Mouse (Mus musculus) frontal cortex, postnatal 36 days (tissue): Measurements from ENCODE around the gene Zfp746.
"Not testable (repeated sequence)": the region's sequence is repeated elsewhere in the genome, so short reads cannot be mapped to it uniquely, and the experiment has no call there.

ENCODE experiments used
- DNase-seq, 2 experiments: peaks; one replicate each; pipeline ENCODE4 v3.0.0; 2022; ENCODE audit warnings: low spot score in 2 of 2

Gene Zfp746

DNA sequence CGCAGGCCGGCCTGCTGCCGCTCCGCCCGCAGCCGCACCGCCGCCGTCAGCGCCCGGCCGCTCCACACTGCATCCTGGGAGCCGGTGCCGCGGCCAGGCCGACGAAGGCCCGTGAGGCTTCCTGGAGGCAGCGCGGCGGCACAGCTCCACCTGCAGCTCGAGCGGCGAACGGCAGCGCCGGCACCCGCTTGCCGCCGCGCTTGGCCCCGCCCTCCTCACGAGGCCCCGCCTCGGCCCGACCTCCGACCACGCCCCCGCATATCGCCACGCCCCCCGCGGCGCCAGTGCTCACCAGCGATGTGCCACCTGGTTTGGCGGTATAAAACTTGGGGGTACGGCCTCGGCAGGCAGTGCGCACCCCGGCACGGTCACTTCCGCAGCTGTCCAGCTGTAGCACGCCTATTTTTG is at the start of gene Zfp746:
Zfp746 (minus strand) TSS at position 123 of the 408 bp plus-strand sequence.
- peak; percentile 92 to 93 for DNase-seq

DNA sequence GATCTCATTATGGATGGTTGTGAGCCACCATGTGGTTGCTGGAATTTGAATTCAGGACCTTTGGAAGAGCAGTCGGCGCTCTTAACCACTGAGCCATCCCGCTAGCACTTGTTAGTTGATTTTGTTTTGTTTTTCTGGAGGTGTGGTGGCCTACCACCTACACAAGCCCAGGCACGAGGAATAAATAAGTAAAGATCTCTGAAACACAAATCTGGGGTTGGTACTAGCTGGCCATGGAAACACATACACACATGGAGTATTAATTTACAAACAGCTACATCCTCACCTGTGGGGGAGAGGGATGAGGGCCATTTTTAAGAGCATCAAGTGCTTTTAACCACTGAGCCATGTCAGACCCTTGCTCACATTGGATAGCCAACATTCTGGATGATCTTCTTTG is 34.7 kb upstream of the Zfp746 start:
- not testable (repeated sequence) for DNase-seq

DNA sequence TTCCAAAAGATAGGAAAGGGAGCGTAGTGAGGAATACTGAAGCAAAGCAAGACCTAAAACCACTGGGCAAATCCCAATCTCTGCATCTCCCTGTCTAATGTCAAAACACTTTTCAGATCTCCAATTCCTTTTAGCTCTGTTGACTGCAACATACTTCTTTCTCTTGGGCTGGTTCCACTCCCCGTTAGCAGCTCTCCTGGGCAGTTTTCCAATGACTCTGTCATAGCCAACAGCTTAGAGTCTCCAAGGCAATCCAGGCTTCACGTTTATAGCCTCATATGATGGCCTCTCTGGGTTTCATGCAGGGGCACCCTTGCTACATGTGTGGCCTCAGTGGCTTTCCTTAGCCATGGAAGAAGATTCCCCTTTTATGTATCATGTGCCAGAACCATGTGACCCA is 29.6 kb upstream of the Zfp746 start:
- DNase-seq, result peak; percentile 4 to 21

DNA sequence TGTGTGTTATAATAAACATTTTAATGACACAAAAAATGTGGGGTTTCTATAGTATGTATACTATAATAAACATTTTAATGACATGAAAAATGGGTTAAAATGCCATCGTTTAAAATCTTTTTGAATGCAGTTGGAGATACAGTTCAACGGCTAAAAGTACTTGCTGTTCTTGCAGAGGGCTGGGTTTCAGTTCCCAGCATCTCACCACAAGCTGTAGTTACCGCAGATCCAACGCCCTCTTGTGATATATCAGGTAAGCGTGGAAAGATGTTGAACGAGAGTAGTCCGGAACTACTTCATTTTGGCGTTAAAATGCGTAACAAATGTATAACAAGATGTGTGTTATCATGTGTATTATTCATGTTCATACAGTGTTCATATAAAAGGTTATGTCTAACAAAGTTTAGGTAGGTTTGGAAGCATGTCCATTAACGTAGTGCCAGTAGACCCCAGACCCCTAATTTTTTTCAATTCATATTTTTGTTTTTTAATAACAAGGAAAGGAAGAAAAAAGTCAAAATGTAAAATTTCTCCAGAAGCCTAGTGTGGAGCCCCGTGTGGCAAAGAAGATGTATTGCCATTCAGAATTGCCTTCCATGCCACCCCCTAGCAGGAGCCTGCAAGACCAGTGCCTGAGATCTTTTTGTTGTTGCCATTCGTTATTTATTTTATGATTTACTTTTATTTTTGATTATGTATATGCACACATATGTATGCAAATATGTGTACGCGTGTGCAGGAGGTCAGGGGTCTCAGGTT is 743 bp upstream of the Zfp746 start:
- no peak for DNase-seq

DNA sequence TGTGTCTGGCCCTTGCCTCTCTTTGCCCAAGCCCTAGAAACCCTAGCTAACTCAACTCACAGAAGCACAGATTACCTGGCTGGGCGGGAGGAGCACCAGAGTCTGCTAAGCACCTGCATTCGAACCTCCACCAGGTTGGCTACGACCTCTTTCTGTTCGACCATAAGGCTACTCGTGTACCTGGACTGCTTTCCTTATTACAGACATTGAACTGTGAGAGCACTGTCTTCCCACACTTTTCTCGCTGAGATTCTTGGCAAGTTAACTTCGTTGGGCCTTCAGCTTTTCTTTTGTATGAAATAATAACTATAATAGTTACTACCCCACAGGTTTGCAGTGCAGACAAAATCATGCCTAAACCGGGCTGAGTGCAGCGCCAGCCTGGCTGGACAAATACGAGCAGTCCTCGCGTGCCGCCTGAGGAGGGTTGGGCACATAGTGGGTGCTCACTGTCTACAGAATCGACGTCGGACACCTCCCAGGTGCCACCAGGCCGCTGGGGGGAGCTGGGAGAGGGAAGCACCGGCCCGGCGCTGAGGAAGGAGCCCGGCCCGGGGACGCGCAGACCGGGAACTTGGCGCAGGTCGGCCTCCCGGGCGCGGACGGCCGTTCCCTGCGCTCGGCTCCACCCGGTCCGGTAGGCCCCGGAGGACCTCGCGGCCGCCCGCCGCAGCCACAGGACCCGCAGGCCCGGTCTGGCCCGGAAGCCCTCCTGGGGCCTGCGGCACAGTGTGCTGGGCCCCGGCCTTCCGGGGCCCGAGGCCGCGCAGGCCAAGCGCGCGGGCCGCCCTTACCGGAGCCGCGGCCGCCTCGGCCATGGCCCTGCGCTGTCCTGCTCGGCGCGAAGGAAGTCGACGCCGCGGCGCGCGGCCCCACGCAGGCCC is 630 bp downstream of the Zfp746 start:
- DNase-seq, result peak; percentile 59 to 61

DNA sequence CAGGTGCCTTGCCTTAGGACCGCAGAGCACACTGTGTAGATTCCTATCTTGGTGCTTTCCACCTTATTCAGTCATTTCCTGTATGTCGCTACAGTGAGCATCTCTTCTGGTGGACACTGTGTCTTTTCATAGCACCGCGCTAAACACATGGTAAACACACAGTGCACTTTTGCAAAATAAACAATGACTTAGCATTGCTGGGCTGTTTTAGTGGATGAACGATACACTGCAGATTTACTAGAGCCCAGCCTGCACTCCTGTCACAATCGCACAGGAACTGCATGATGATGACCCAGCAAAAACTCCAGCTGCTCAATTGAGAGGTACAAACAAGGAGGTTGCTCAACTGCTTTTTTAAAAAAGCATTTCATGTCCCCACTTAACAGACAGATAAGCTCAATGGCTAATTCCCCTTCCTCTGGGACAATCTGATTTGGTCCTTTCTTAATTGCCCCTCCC is 2.6 kb downstream of the Zfp746 start:
- no peak for DNase-seq

DNA sequence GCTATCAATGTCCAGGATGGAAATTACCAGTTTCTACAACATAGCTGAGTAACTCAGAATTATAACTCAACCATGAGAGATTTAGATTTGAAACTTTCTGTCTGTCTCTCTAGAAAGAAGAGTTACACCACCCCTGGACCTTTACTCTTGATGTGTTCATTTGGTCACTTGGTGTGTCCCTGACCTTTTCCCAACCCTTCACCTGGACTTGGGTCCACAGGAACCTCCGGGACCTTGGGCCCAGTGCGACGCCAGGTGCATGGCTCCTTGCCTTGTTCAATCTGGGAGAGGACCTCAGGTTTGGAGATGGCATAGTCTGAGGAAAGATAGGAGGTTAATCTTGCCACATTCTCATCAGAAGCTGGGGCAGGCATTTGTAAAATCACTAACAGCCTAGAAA is 4.4 kb downstream of the Zfp746 start:
- DNase-seq, result no peak

DNA sequence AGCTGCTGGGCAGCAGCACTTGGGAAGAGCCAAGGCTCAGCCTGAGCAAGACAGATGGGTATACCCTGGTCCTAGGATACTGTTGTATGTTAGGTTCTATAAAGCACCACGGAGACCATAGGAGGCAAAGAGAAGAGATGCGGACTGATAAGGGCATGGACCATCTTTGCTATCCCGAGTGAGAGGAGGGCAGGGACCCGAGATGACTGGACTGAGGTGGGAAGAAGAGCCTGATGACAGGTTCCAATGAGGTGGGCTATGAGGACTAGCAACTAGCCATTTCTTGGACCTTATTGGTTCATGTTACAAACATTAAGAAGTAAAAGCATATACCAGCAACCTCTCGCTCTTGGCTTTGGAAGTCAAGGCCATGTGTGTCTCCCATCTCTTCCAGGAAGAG is 5.4 kb downstream of the Zfp746 start:
- no peak for DNase-seq

DNA sequence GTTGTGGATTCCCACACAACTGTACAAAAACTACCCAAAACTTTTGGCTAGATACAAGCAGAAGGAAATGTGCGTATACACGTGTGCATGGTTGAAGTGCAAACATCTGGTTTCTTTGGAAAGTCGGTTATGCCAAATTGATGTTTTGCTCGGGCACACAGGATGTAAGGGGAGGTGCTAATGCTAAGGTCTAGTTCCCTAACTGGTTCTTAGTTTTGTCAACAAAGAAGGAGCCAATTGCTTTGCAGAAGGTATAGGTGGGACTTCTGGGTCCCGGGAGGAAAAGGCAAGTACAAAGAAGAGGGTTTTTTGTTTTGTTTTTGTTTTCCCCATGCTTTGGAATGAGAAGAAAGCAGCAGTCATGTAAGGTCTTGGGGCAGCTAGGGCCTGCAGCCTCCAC is 13.1 kb downstream of the Zfp746 start:
- DNase-seq, result no peak

DNA sequence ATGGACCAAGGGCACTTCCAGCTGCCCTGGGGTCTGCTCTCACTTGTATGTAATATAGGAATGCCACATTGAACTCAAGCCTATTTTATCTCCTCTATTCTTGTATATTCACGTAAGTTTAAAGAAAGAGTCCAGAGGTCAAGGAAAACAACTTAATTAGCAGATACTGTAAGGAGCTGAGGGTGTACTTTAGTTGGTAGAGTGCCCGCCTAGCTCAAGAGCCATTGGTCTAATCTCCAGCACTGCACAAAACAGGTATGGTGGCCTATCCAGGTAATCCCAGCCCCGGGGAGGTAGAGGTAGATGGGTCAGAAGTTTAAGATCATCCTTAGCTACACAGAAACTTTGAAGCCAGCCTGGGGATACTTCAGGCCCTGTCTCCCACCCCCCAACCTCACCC is 18.9 kb downstream of the Zfp746 start:
- no peak for DNase-seq

DNA sequence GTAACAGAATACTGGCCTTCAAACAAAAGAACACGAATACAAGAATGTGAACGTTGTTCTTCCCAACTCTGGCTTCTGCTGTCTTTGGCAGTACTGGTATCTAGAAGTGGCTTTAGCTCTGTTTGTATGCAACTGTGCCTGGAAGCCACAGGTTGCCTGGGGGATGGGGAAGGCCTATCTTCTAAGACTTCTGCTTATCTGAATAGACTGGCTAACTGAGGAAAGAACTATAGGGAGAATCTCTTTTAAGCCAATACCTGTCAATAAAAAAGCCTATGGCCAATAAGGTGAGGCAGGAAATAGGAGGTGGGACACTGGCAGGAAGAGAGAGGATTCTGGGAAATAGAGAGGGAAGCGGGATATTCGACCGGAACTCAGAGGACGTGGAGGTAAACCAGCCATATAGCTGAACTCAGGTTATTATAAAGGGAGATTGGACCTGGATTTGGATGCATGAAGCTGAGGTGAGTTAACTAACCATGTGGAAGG is 20.8 kb downstream of the Zfp746 start:
- no peak for DNase-seq

DNA sequence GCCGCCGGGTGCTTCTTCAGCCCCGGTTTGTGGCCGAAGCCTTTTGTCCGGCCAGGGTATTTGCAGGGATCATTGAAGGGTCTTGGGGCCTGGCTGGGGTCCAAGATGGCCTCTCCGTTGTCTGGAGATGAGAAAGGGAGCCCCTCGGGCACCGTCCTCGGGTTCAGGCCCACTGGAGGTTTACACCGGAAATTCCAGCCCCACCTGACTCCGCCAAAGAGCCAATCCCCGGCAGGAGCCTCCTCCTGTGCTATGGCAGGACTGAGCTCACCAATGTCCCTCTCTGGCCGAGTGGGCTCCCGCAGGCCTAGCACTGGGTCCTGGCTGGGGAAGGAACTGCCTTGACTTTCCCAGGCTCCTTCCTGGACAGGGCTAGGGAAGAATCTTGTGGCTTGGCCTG is 21.9 kb downstream of the Zfp746 start:
- DNase-seq, result no peak

DNA sequence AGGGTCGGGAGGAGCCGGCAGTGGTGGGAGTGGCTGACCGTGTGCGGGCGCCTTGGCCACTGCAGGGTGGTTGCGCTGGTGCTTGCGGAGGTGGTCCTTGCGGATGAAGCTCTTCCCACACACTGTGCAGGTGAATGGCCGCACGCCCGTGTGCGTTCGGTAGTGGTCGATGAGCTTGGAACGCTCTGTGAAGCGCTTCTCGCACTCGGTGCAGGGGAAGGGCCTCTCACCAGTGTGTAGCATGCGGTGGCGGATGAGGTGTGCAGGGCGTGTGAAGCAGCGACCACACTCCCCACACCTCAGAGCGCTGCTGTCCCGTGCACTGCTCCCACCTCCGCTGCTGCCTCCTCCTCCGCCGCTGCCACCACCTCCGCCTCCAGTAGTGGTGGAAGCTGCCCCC is 22.5 kb downstream of the Zfp746 start:
- DNase-seq, result no peak

DNA sequence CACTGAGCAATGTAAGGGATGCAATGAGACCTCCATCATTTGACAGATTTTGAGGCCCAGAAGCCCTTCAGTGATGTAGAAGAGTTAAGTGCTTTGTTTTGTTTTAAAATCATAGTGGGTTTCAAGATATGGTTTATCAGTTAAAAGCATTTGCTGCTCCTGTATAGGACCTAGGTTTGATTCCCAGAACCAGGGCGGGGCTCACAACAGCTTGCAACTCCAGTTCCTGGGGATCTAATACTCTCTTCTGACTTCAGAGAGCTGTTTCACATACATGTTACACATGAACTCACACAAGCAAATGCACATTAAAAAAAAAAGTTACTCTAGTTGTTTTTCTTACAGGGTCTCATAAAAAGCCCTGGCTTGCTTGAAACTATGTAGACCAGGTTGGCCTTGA is 25.5 kb downstream of the Zfp746 start:
- DNase-seq, result no peak

DNA sequence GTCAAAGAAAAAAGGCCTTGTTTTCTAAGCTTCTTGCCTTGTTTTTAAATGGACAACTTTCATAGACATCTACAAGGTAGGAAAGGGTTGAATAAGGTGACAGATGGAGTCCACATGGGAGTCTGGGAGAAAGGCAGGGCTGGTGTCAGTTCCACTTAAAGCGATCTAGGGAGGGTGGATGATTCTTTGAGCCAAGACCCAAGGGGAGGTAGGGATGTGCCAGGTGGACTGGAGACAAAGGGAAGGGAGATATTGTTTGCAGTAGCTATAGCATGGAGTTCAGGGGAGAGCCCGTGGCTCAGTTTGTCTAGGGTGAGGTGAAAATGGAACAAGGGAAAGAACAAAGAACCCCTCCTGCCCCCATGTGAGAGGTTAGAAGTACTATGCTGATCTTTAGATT is 26.0 kb downstream of the Zfp746 start:
- DNase-seq, result no peak

DNA sequence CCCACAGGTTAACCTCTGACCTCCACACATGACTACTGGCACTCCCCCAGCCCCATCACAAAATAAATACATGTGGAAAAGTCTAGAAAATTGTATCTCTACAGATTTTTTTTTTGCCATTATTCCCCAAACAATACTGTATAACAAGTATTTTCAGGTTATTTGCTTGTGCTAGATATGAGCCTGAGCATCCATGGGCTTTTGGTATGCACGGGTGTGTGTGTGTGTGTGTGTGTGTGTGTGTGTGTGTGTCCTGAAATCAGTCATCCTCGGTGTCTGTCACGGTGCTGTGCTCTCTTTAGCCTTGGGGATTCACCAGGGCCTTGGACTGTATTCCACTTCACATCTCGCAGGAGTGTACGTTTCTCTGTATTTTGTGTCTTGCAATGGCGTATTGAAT is 34.3 kb downstream of the Zfp746 start:
- no peak for DNase-seq

DNA sequence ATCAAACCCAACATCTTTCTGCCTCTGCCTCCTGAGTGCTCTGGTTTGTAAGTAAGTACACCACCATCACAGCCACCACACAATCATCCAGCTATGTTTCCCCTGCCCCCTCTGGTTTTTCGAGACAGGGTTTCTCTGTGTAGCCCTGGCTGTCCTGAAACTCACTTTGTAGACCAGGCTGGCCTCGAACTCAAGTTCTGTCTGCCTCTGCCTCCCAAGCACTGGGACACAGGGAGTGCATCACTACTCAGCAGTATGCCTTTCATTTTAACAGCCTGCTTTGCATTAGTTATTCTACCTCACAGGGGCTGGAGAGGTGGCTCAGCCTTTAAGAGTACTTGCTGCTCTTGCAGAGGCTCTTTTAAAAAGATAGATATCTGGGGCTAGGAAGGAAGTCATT is 34.7 kb downstream of the Zfp746 start:
- DNase-seq, result no peak

DNA sequence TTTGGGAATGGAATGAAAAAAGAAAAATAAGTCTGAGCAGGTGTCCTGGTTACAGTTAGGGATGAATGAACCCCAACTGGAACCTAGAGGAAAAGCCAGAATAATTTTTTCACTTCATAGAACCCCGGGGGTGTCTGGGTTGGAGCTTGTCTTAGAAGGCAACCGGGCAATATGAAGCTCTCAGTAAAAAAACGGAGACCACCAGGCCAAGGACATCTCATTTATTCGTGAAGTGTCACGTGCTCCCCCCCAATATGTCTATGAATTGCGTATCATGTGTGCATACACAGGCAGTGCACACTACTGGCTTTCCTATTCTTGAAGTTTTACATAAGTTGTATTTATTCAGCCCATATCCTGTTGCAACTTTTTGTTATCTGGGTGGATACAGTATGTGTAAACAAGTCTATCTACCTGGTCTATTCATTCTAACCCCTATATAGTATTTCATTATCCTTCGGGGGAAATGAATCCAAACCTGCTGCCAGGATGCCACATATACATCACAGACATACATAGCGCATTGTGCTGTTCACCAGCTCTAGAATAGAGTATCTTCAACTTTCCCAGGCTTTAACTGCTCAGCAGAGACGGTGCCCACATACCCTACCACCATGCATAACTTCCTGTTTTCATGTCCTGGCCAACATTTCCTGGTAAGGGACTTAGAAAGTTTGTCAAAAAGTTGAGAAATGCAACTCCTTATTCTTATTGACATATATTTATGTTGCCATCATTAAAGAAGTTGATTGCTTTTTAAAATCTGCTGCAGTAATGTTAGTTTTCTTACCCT is 36.9 kb downstream of the Zfp746 start:
- DNase-seq, result no peak

DNA sequence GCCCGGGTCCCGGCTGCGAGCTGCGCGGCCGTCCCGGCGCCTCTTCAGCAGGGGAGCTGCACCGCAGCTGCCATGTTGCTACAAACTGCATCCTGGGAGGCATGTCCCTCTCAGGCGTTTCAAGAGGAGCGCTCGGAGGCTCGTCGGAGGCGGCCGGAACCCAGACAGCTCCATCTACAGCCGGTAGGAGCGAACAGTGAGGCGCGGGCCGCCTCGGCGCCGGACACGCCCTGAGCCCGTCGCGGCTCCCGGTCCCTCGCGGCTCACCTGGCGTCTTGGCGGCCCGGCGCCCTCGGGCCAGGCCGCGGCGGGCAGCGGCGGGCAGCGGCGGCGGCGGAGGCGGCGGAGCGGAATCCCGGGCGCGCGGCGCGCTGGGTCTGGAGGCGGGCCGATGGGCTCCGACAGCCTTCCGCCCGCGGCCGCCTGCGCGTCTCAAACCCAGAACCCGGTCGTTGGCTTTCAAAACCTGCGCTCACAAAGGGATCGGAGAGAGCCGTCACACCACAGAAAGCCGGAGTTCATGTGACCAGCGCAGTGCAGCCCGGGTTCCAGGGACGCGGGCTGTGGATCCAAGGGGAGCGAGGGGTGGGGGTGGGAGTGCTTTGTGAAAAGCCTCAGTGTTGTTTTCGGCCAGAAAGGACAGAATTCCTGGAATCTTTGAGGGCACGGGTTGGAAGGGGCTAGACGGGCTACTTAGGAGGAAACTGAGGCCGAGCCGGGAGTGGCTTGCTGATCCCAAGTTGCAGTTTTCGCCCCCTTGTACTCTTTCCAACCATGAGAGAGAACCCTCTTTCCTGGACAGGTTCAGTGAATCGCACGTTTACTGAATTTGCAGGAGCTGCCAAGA is 37.7 kb downstream of the Zfp746 start, which contains the start of gene Zfp777:
Zfp777 (minus strand) TSS at position 486 of the 847 bp plus-strand sequence.
- peak; percentile 66 to 80 for DNase-seq

DNA sequence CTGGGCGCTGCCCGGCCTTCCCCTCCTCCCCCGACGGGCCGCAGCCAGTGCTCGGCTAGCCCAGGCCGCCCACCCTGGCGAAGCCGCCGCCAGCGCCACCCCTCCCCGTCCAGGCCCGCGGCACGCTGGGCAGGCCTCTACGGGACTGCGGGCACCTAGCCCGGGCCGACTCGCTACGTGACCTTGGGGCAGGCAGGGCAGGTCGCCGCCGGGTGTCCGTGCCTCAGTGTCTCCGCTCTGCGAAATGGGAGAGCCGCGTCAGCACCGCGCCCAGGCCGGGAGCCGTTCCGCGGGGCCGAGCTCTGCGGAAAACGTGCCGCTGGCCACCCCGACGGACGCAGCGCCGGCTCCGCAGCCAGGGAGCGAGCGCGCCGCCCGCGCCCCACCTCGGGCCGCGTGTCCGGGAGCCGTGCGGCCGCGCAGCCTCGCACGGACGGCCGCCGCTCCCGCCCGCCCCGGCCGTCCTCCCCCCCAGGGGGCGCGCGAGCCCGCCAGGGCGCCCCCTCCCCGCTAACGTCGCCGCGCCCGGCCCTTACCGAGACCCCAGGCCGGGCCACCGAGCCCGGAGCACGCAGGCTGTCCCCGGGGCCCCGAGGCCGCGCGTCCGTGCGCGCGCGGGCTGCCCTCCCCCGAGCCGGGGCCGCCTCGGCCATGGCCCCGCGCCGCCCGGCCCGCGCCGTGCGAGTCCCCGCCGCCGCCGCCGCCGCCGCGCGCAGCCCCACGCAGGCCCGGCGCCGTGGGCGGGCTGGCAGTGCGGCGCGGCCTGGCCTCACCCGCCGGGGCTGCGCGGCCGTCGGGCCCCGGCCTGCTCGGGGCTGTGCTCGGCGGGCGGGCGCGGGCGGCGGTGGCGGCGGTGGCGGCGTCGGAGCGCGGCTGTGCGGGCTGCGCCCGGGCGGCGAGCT is 38.7 kb downstream of the Zfp746 start:
- DNase-seq, result peak; percentile 22 to 24
